Mouse (Mus musculus) heart, postnatal 10 days (tissue): Measurements from ENCODE around the gene Ccl20. TPM values are rescaled to one million over a fixed set of nuclear protein-coding genes. Genes with fewer than 3 reads are reported as not detected.

ENCODE experiments used
- DNase-seq, 2 experiments: peaks; one replicate each; pipeline ENCODE4 v3.0.0; 2021
- intact Hi-C: fragments of 180-260 bp; cut with DNase I; formaldehyde crosslinking; loops from one replicate; pipeline ENCODE4 v1.15.1; 2025
- total RNA-seq, 2 experiments: library from RNA; stranded (reverse); gene quantifications; 2 replicates each; pipeline ENCODE4 v1.2.3; 2021

Gene Ccl20
- not detected for total RNA-seq

DNA sequence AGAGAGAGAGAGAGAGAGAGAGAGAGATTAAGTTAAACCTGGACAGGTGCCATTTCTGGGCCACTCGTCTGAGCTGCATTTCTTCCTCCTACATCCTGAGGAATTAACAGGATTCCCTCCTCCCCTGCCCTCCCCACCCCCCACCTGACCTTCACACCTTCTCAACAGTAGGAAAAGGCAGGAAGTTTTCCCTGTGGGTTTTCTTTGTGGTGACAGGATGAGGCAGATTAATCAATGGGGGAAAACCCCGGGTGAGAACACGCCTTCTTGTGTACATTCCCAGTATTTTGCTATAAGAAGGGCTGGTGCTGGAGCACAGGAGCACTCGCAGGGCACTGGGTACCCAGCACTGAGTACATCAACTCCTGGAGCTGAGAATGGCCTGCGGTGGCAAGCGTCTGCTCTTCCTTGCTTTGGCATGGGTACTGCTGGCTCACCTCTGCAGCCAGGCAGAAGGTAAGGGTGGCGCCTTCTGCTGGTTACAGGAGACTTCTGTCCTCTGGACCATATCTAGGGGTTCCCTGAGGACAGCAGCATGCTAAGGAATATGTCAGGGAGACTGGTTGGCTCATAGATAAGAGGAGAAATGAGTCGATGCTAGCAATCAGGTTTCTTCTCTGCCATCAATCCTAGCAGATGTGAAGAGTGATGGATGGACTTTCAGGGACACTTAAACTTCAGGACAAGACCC lies at the start of gene Ccl20:
TSS of gene Ccl20 (plus strand) at position 320 of the 691 bp plus-strand sequence.
- no peak for DNase-seq
- intact Hi-C loops: no loop called here

GRCm38 (mm10) chr1:83067205-83067604 lies 49.4 kb upstream of the Ccl20 start:
- no peak for DNase-seq
- intact Hi-C loops: no loop called here

DNA sequence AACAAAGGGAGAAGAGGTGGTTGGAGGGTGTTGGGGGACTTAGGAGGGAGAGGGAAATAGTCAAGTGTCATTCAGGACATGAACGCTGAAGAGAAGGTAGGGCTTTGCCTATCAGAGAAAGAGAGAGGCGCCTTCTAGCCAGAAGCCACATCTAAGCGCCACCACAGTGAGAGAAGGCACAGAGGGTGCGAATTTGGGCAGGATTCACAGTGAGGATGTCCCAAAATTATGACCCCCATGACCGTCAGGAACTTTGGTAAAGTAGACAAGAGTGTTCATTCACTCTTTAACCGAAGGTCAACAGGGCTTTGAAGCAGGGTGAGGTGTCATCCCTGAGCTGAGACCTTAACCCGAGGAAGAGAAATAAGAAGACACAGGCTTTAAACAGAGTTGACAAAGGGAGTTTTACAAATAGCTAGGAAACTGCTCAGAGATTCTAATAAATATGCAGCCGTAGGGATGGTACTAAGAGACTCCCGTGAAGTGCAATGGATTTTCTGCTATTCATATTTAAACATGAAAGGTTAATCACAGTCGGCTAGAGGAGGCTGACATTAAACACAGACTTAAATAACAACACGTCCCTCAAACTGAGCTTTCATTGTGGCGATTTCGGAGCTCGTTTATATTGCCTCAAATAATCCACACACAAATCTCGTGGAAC lies 40.9 kb upstream of the Ccl20 start:
- DNase-seq: no peak
- intact Hi-C loops: loop anchor here (1.0 kb wide), 1 partner anchor 288 kb away; no protein-coding TSS in a partner anchor

GRCm38 (mm10) chr1:83076190-83076917 lies 40.2 kb upstream of the Ccl20 start:
- DNase-seq: peak; percentile 29 to 55
- intact Hi-C loops: loop anchor here (1.0 kb wide), 1 partner anchor 289 kb away; no protein-coding TSS in a partner anchor

- no peak for DNase-seq
- intact Hi-C loops: no loop called here
Observed at GRCm38 (mm10) chr1:83077016-83077415, 39.5 kb upstream of the Ccl20 start.

GRCm38 (mm10) chr1:83084790-83085189 lies 31.8 kb upstream of the Ccl20 start:
- DNase-seq: no peak
- intact Hi-C loops: no loop called here

DNA sequence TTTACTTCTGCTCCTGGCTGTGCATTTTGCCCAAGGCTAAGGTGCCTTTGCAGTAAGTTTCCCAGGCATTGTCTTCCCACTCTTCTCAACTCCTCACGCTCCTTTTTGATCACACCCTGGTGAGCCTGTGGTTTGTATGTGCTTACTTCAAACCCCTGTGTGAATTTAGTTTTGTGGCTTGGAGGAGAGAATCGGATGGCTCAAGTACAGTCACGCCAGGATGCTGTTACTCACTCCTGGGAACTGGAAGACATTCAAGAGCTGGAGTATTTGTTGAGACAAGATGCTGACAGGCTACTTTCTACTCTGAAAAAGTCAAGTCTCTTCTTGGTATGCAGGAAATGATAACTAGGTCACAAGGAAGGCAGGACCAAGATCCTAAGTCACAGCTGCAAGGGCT lies 25.3 kb upstream of the Ccl20 start:
- no peak for DNase-seq
- intact Hi-C loops: no loop called here

DNA sequence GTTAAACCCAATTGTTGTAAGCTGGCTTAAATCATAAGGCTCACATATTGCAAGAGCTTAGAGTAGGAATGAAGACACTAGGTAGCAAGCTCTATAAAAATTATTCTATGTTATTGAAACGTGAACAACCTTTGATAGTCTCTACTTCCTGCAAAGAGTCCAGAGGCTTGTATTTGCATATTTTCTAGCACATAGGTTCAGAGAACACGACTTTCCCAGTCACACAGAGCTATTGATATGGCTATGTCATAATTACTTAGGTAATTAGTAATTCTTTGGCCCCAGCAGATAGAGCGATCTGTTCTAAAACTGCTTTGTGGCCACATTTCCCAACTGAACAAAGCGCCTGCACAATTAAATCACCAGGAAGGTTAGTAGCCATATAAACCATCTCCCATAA lies 19.6 kb upstream of the Ccl20 start:
- DNase-seq: no peak
- intact Hi-C loops: no loop called here

DNA sequence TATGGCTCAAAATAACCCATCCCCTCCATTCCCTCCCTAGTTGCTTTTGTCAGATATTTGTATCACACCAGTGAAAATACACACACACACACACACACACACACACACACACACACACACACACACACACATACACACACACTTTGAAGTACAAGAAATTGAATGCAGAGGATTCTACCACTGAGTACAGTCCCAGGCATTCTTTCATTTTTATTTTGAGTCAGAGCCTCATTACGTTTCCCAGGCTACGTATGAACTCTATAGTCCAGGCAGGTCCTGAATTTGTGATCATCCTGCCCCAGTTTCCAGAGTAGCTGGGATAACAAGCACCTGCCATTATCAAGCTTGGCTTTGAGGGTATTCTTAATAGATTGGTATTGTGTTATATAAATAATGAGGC lies 17.4 kb upstream of the Ccl20 start:
- intact Hi-C loops: no loop called here
- DNase-seq: no peak

- DNase-seq: peak in 1 of 2 experiments; percentile 14
- intact Hi-C loops: no loop called here
Observed at GRCm38 (mm10) chr1:83099580-83100137, 16.9 kb upstream of the Ccl20 start.

DNA sequence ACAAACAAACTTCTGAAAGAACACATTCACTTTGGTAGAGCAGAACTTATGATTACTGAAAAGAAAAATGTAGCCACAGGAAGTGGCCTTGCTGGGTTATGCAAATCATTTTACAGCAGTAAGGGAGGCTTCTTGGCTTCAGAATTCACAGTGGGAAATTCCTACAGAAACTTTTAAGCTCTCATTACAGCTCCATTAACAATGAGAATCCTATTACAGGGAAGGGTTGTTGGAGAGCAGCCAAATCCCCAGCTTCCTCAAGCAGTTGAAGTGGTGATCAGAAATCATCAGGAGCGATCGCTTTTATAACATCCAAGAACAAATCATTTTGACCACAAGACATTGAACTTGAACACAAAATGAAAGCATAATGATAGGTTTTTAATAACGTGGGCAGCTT lies 14.7 kb upstream of the Ccl20 start:
- DNase-seq: peak in 1 of 2 experiments; percentile 7
- intact Hi-C loops: no loop called here

- no peak for DNase-seq
- intact Hi-C loops: no loop called here
Observed at GRCm38 (mm10) chr1:83105464-83105863, 11.1 kb upstream of the Ccl20 start.

GRCm38 (mm10) chr1:83107410-83107978 lies 9.1 kb upstream of the Ccl20 start:
- intact Hi-C loops: no loop called here
- no peak for DNase-seq

DNA sequence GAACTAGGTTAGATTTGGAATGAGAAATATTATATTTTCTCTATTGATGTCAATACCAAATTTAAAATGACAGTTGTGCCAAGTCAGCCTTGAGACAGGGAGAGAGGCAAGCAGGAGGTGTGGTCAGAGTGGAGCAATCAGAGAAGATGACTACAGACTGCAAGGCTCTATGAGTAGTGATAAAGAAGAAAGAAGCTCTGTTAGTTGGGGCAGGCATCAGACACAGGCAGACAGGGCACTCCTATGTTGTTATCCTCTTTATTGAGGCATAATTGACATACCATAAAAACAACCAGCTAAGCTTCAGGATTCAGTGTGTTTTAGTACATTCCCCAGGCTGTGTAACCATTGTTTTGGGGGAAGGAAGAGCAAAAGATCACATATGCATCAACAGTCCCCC lies 5.6 kb upstream of the Ccl20 start:
- no peak for DNase-seq
- intact Hi-C loops: no loop called here

DNA sequence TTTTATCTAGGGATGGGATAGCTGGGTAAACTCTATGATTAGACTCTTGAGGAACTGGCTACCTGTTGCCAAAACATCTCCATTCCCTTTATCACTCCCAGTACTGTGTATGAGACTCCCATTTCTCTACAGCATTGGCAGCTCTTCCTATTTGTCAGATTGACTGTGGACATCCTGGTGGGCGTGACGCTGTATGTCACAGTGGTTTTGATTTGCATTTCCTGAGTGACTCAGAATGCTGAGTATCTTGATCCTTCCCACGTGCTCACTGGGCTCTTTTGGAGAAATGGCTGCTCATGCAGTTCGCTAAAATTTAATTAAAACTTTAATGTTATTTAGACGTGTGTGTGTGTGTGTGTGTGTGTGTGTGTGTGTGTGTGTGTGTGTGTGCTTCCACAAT lies 4.8 kb upstream of the Ccl20 start:
- intact Hi-C loops: no loop called here

DNA sequence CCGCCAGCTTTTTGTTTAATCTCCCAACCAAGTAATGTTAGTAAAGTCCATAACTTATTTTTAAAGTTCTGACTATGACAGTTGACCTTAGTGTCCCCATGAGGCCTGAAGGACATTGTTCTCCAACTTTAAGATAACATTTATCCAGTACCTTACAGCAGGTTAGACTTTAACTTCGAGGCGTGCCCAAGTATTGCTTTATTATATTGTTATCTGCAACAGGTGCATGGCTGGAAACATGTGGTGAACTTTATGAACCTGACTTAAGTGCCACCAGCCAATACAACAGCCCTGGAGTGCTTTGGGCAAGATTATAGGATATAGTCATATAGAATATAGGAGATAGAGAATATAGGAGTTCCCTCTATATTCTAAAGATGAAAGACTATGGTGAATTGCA lies 651 bp downstream of the Ccl20 start:
- DNase-seq: no peak
- intact Hi-C loops: no loop called here

More for the DNA sequence above, 4.8 kb upstream of the Ccl20 start:
- DNase-seq: no peak

DNA sequence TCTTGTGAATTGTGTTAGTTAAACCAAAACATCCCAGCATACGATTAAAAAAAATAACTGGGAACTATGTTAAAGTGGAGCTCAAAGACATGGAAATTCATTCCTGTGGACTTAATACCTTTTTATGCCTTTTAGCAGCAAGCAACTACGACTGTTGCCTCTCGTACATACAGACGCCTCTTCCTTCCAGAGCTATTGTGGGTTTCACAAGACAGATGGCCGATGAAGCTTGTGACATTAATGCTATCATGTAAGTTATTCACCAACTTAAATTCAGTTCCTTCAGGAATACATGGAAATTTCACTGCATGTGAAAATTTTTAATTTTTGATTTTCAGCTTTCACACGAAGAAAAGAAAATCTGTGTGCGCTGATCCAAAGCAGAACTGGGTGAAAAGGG lies 1.1 kb downstream of the Ccl20 start:
- DNase-seq: no peak
- intact Hi-C loops: no loop called here

- peak; percentile 36 to 57 for DNase-seq
- intact Hi-C loops: no loop called here
Observed at GRCm38 (mm10) chr1:83119903-83120302, 3.3 kb downstream of the Ccl20 start.

- intact Hi-C loops: no loop called here
- DNase-seq: no peak
Observed at GRCm38 (mm10) chr1:83120312-83120711, 3.7 kb downstream of the Ccl20 start.

DNA sequence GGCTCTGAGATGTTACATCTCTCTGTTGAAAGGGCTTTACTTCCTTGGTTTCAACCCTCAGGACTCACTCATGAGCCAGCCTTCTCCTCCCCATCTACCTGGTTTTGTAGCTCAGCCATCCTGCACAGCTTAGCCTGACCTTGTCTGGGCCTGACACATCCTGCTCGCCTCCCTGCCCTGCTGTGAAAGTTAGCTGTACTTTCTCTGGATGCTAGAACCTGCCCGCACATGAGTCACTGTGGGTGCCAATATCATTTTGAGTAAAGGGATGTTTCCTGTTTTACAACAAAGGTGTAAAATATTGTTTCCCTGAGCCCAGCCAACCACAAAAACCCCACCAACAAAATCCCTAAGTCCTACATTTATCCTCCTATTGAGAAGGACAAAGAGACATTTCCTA lies 6.6 kb downstream of the Ccl20 start:
- intact Hi-C loops: no loop called here
- no peak for DNase-seq

DNA sequence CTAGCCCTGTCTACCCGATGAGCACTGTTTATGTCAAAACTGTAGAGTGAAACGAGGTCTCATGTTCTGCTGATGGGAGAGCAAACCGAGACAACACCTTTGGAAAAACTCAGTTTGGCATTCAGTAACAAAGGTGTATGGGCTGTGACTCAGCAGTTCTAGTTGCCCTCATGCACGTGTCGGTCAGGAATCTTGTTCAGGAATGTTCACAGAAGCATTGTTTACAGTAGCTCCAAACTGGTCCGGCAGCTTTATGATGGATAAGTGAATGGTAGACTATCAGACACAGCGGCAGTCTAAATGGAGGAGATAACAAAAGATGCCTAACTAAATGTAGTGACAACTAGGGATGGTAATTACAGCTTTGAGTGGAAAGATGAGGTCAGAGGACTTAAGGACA lies 19.3 kb downstream of the Ccl20 start:
- intact Hi-C loops: no loop called here
- no peak for DNase-seq
